Mouse (Mus musculus): Measurements from ENCODE around the gene Prr11. TPM values are rescaled to one million over a fixed set of nuclear protein-coding genes. Genes with fewer than 3 reads are reported as not detected.

The Prr11 gene
- polyA plus RNA-seq (2012; fragmentation: generic; extraction: Trizol): 9.3 TPM

- peaks cover 66% of the 10 kb centered on the region for H3K79me2 ChIP-seq (ENCODE audit: control insufficient read depth, insufficient read depth)
- peaks cover 2% of the 10 kb centered on the region for H3K36me3 ChIP-seq (ENCODE audit: control insufficient read depth, insufficient read depth)
- no peak for TF ChIP-seq SRF (IDR thresholded peaks at IDR 0.05; ENCODE audit: control insufficient read depth, insufficient read length, low read depth)
- no peak for TF ChIP-seq TCF3 (IDR thresholded peaks at IDR 0.05; ENCODE audit: insufficient read length, low read depth)
- no peak for TF ChIP-seq TCF12 (IDR thresholded peaks at IDR 0.05; ENCODE audit: insufficient read depth, poor library complexity, severe bottlenecking)
- TF ChIP-seq E2F4 (IDR thresholded peaks at IDR 0.05; ENCODE audit: insufficient read depth): no peak
- no peak for TF ChIP-seq POLR2A (IDR thresholded peaks at IDR 0.05; ENCODE audit: insufficient read length, low read depth)
- no peak for TF ChIP-seq MAX (IDR thresholded peaks at IDR 0.05; ENCODE audit: low read depth)
- no peak for TF ChIP-seq MYOG (IDR thresholded peaks at IDR 0.05; ENCODE audit: control insufficient read depth in 1 of 3, insufficient read depth in 1 of 3, insufficient read length in 2 of 3, low read depth in 2 of 3)
- TF ChIP-seq USF1 (IDR thresholded peaks at IDR 0.05; ENCODE audit: low read depth): no peak
- TF ChIP-seq MYOD1 (IDR thresholded peaks at IDR 0.05; ENCODE audit: control insufficient read depth in 1 of 3, insufficient read length in 2 of 3, low read depth in 2 of 3): no peak
- no peak for TF ChIP-seq REST (IDR thresholded peaks at IDR 0.05; ENCODE audit: insufficient read depth, insufficient read length)
- no peak for TF ChIP-seq POLR2AphosphoS2 (IDR thresholded peaks at IDR 0.05; ENCODE audit: insufficient read length, low read depth)
- no peak for TF ChIP-seq CEBPB (IDR thresholded peaks at IDR 0.05; ENCODE audit: insufficient read depth, poor library complexity, severe bottlenecking)
- peak within 1 kb of the TSS; percentile 57 for H3ac ChIP-seq (ENCODE audit: control insufficient read depth, insufficient read length)
- peak within 1 kb of the TSS; percentile 73 for H3K4me2 ChIP-seq (ENCODE audit: low read depth)
- no peaks in the 10 kb centered on the region for H3K27me3 ChIP-seq (ENCODE audit: control insufficient read depth, insufficient read depth, insufficient read length)
- H3K4me3 ChIP-seq: peak within 1 kb of the TSS; percentile 89
Measured at GRCm38 (mm10) chr11:87108409-87108754, at the start of gene Prr11. Gene Prr11, minus strand, starts transcription at chr11:87108708.

GRCm38 (mm10) chr11:87158012-87158411 lies 49.5 kb upstream of the Prr11 start:
- no peaks in the 10 kb centered on the region for H3K79me2 ChIP-seq (ENCODE audit: control insufficient read depth, insufficient read depth)
- no peaks in the 10 kb centered on the region for H3K27me3 ChIP-seq (ENCODE audit: control insufficient read depth, insufficient read depth, insufficient read length)
- H3ac ChIP-seq (ENCODE audit: control insufficient read depth, insufficient read length): no peak overlapping the region
- H3K4me3 ChIP-seq: no peak overlapping the region
- H3K4me2 ChIP-seq (ENCODE audit: low read depth): no peak overlapping the region
- TF ChIP-seq REST (IDR thresholded peaks at IDR 0.05; ENCODE audit: insufficient read depth, insufficient read length) (no peak), MAX (IDR thresholded peaks at IDR 0.05; ENCODE audit: low read depth) (no peak), POLR2AphosphoS2 (IDR thresholded peaks at IDR 0.05; ENCODE audit: insufficient read length, low read depth) (no peak), POLR2A (IDR thresholded peaks at IDR 0.05; ENCODE audit: insufficient read length, low read depth) (no peak), E2F4 (IDR thresholded peaks at IDR 0.05; ENCODE audit: insufficient read depth) (no peak), USF1 (IDR thresholded peaks at IDR 0.05; ENCODE audit: low read depth) (no peak), MYOD1 (IDR thresholded peaks at IDR 0.05; ENCODE audit: control insufficient read depth in 1 of 3, insufficient read length in 2 of 3, low read depth in 2 of 3) (no peak), TCF12 (IDR thresholded peaks at IDR 0.05; ENCODE audit: insufficient read depth, poor library complexity, severe bottlenecking) (no peak), TCF3 (IDR thresholded peaks at IDR 0.05; ENCODE audit: insufficient read length, low read depth) (no peak), MYOG (IDR thresholded peaks at IDR 0.05; ENCODE audit: control insufficient read depth in 1 of 3, insufficient read depth in 1 of 3, insufficient read length in 2 of 3, low read depth in 2 of 3) (no peak), CEBPB (IDR thresholded peaks at IDR 0.05; ENCODE audit: insufficient read depth, poor library complexity, severe bottlenecking) (no peak), SRF (IDR thresholded peaks at IDR 0.05; ENCODE audit: control insufficient read depth, insufficient read length, low read depth) (no peak)
- peaks cover 6% of the 10 kb centered on the region for H3K36me3 ChIP-seq (ENCODE audit: control insufficient read depth, insufficient read depth)

- H3K4me2 ChIP-seq (ENCODE audit: low read depth): no peak overlapping the region
- no peaks in the 10 kb centered on the region for H3K27me3 ChIP-seq (ENCODE audit: control insufficient read depth, insufficient read depth, insufficient read length)
- H3K36me3 ChIP-seq (ENCODE audit: control insufficient read depth, insufficient read depth): no peaks in the 10 kb centered on the region
- no peaks in the 10 kb centered on the region for H3K79me2 ChIP-seq (ENCODE audit: control insufficient read depth, insufficient read depth)
- TF ChIP-seq CEBPB (IDR thresholded peaks at IDR 0.05; ENCODE audit: insufficient read depth, poor library complexity, severe bottlenecking) (no peak), TCF3 (IDR thresholded peaks at IDR 0.05; ENCODE audit: insufficient read length, low read depth) (no peak), MAX (IDR thresholded peaks at IDR 0.05; ENCODE audit: low read depth) (no peak), POLR2AphosphoS2 (IDR thresholded peaks at IDR 0.05; ENCODE audit: insufficient read length, low read depth) (no peak), MYOD1 (IDR thresholded peaks at IDR 0.05; ENCODE audit: control insufficient read depth in 1 of 3, insufficient read length in 2 of 3, low read depth in 2 of 3) (no peak), POLR2A (IDR thresholded peaks at IDR 0.05; ENCODE audit: insufficient read length, low read depth) (no peak), MYOG (IDR thresholded peaks at IDR 0.05; ENCODE audit: control insufficient read depth in 1 of 3, insufficient read depth in 1 of 3, insufficient read length in 2 of 3, low read depth in 2 of 3) (no peak), SRF (IDR thresholded peaks at IDR 0.05; ENCODE audit: control insufficient read depth, insufficient read length, low read depth) (no peak), USF1 (IDR thresholded peaks at IDR 0.05; ENCODE audit: low read depth) (no peak), E2F4 (IDR thresholded peaks at IDR 0.05; ENCODE audit: insufficient read depth) (no peak), REST (IDR thresholded peaks at IDR 0.05; ENCODE audit: insufficient read depth, insufficient read length) (no peak), TCF12 (IDR thresholded peaks at IDR 0.05; ENCODE audit: insufficient read depth, poor library complexity, severe bottlenecking) (no peak)
- no peak overlapping the region for H3K4me3 ChIP-seq
- H3ac ChIP-seq (ENCODE audit: control insufficient read depth, insufficient read length): no peak overlapping the region
Measured at GRCm38 (mm10) chr11:87136233-87136632, 27.7 kb upstream of the Prr11 start.

- peak within 1 kb of the TSS; percentile 59 for H3ac ChIP-seq (ENCODE audit: control insufficient read depth, insufficient read length)
- no peaks in the 10 kb centered on the region for H3K27me3 ChIP-seq (ENCODE audit: control insufficient read depth, insufficient read depth, insufficient read length)
- TF ChIP-seq E2F4 (IDR thresholded peaks at IDR 0.05; ENCODE audit: insufficient read depth) (peak; percentile 35), MYOG (IDR thresholded peaks at IDR 0.05; ENCODE audit: control insufficient read depth in 1 of 3, insufficient read depth in 1 of 3, insufficient read length in 2 of 3, low read depth in 2 of 3) (peak in 2 of 3 experiments; percentile 68 to 82), MYOD1 (IDR thresholded peaks at IDR 0.05; ENCODE audit: control insufficient read depth in 1 of 3, insufficient read length in 2 of 3, low read depth in 2 of 3) (peak in 2 of 3 experiments; percentile 56 to 85), SRF (IDR thresholded peaks at IDR 0.05; ENCODE audit: control insufficient read depth, insufficient read length, low read depth) (no peak), TCF12 (IDR thresholded peaks at IDR 0.05; ENCODE audit: insufficient read depth, poor library complexity, severe bottlenecking) (no peak), POLR2A (IDR thresholded peaks at IDR 0.05; ENCODE audit: insufficient read length, low read depth) (peak; percentile 77), MAX (IDR thresholded peaks at IDR 0.05; ENCODE audit: low read depth) (no peak), CEBPB (IDR thresholded peaks at IDR 0.05; ENCODE audit: insufficient read depth, poor library complexity, severe bottlenecking) (no peak), TCF3 (IDR thresholded peaks at IDR 0.05; ENCODE audit: insufficient read length, low read depth) (no peak), REST (IDR thresholded peaks at IDR 0.05; ENCODE audit: insufficient read depth, insufficient read length) (no peak), POLR2AphosphoS2 (IDR thresholded peaks at IDR 0.05; ENCODE audit: insufficient read length, low read depth) (peak; percentile 81), USF1 (IDR thresholded peaks at IDR 0.05; ENCODE audit: low read depth) (peak; percentile 72)
- peak within 1 kb of the TSS; percentile 64 for H3K4me3 ChIP-seq
- H3K36me3 ChIP-seq (ENCODE audit: control insufficient read depth, insufficient read depth): peaks cover 9% of the 10 kb centered on the region
- H3K79me2 ChIP-seq (ENCODE audit: control insufficient read depth, insufficient read depth): peaks cover 20% of the 10 kb centered on the region
- peak within 1 kb of the TSS; percentile 99 for H3K4me2 ChIP-seq (ENCODE audit: low read depth)
Measured at GRCm38 (mm10) chr11:87126824-87127816, 18.6 kb upstream of the Prr11 start, which contains the start of gene Trim37. Gene Trim37, plus strand, starts transcription at chr11:87127077.

All from myocyte (in vitro differentiated cells).